Mouse (Mus musculus) heart, postnatal 0 days (tissue): ENCODE measurements around the gene Steap2.

ENCODE experiments used
- CTCF ChIP-seq: IDR thresholded peaks from 2 replicates; pipeline ENCODE4 v1.5.1; 2016; ENCODE audit warnings: antibody characterized with exemption, control low read depth, low read depth
- EP300 ChIP-seq: IDR thresholded peaks from 2 replicates; pipeline ENCODE4 v1.6.1; 2016; ENCODE audit warnings: antibody characterized with exemption, low read depth

- no peak for TF ChIP-seq CTCF
- no peak for TF ChIP-seq EP300
Measured at GRCm38 (mm10) chr5:5700386-5700785, 6.0 kb upstream of the Steap2 start.
